Mouse (Mus musculus) stomach, postnatal 0 days (tissue): ENCODE results near the gene Arhgap11a. TPM values are rescaled to one million over a fixed set of nuclear protein-coding genes. Genes with fewer than 3 reads are reported as not detected.

Experiments
- ATAC-seq: fragments of 200-750 bp; cut with Nextera tagmentation; 2 replicates; pipeline ENCODE4 v1.8.0; 2017; ENCODE audit not compliant: low FRiP score, low TSS enrichment
- DNase-seq: peaks from one replicate; pipeline ENCODE4 v3.0.0-alpha.2; 2016; ENCODE audit warnings: low spot score
- H3K27ac ChIP-seq: fragments of 300-500 bp; sonication (generic); replicated peaks from 2 replicates; pipeline ENCODE4 v1.5.1; 2014; ENCODE audit warnings: mild to moderate bottlenecking, control low read depth
- H3K27me3 ChIP-seq: fragments of 300-500 bp; sonication (generic); 2 replicates; pipeline ENCODE4 v1.6.1; 2014; ENCODE audit warnings: low read length; ENCODE audit not compliant: control insufficient read depth, insufficient read depth
- H3K36me3 ChIP-seq: fragments of 300-500 bp; sonication (generic); 2 replicates; pipeline ENCODE4 v1.6.1; 2014; ENCODE audit warnings: low read length, mixed read lengths; ENCODE audit not compliant: control insufficient read depth, insufficient read depth
- H3K4me1 ChIP-seq: fragments of 300-500 bp; sonication (generic); replicated peaks from 2 replicates; pipeline ENCODE4 v1.6.1; 2014; ENCODE audit warnings: antibody characterized with exemption; ENCODE audit not compliant: control insufficient read depth, insufficient read depth
- H3K4me2 ChIP-seq: fragments of 300-500 bp; sonication (generic); replicated peaks from 2 replicates; pipeline ENCODE4 v1.6.1; 2014; ENCODE audit warnings: low read depth, mild to moderate bottlenecking, control low read depth, moderate library complexity
- H3K4me3 ChIP-seq: fragments of 300-500 bp; sonication (generic); 2 replicates; pipeline ENCODE4 v1.5.1; 2014; ENCODE audit warnings: low read depth, low read length, control low read depth
- H3K9ac ChIP-seq: fragments of 300-500 bp; sonication (generic); 2 replicates; pipeline ENCODE4 v1.6.1; 2014; ENCODE audit warnings: mild to moderate bottlenecking, low read length, control low read depth, mixed read lengths
- H3K9me3 ChIP-seq: fragments of 300-500 bp; sonication (generic); 2 replicates; pipeline ENCODE4 v1.6.1; 2016; ENCODE audit warnings: low read length; ENCODE audit not compliant: control insufficient read depth
- CTCF ChIP-seq: IDR thresholded peaks from 2 replicates; pipeline ENCODE4 v1.5.1; 2016; ENCODE audit warnings: antibody characterized with exemption, low read depth, mild to moderate bottlenecking, moderate library complexity
- EP300 ChIP-seq: optimal IDR thresholded peaks from 2 replicates; pipeline ENCODE3; 2016; ENCODE audit warnings: antibody characterized with exemption
- WGBS: fragments of 180-500 bp; shearing (Covaris S2); extraction: QIAGEN DNeasy Blood & Tissue Kit; methylation state at CpG from one replicate; pipeline ENCODE4 v1.1.7; 2014; 5-methylcytosine and 5-hydroxymethylcytosine counted together
- polyA plus RNA-seq: library from polyadenylated mRNA; unstranded; fragments of >200 nt; fragmentation: Nextera tagmentation; extraction: Ambion mirVana; gene quantifications from 2 replicates; pipeline ENCODE4 v1.2.1, GENCODE M21; 2015

The Arhgap11a gene
- polyA plus RNA-seq, 1 experiment from 2014 or later = 7.7 TPM

- Histone ChIP-seq H3K4me3 (no peak overlapping the region), H3K36me3 (no peaks in the 10 kb centered on the region), H3K27me3 (no peaks in the 10 kb centered on the region), H3K9me3 (no peaks in the 10 kb centered on the region), H3K4me1 (no peaks in the 10 kb centered on the region), H3K4me2 (no peak overlapping the region), H3K9ac (no peak overlapping the region), H3K27ac (no peak overlapping the region)
- TF ChIP-seq CTCF = no peak
- TF ChIP-seq EP300 = no peak
- DNase-seq (no peak), ATAC-seq (no peak)
- WGBS = 60% methylated on average over 10 of the region's 10 CpGs
Observed at GRCm38 (mm10) chr2:113806851-113807577, 41.4 kb downstream of the Arhgap11a start.

GRCm38 (mm10) chr2:113805765-113806164 lies 42.7 kb downstream of the Arhgap11a start:
- Histone ChIP-seq H3K4me1 (no peaks in the 10 kb centered on the region), H3K4me3 (no peak overlapping the region), H3K27me3 (no peaks in the 10 kb centered on the region), H3K27ac (no peak overlapping the region), H3K36me3 (no peaks in the 10 kb centered on the region), H3K9ac (no peak overlapping the region), H3K9me3 (no peaks in the 10 kb centered on the region), H3K4me2 (no peak overlapping the region)
- DNase-seq = no peak
- ATAC-seq = no peak
- TF ChIP-seq EP300 (no peak), CTCF (no peak)
- 69% methylated on average over 4 of the region's 4 CpGs for WGBS

GRCm38 (mm10) chr2:113803753-113804152 lies 44.7 kb downstream of the Arhgap11a start:
- Histone ChIP-seq H3K27ac (no peak overlapping the region), H3K36me3 (no peaks in the 10 kb centered on the region), H3K9me3 (no peaks in the 10 kb centered on the region), H3K4me1 (no peaks in the 10 kb centered on the region), H3K27me3 (no peaks in the 10 kb centered on the region), H3K4me3 (no peak overlapping the region), H3K4me2 (no peak overlapping the region), H3K9ac (no peak overlapping the region)
- ATAC-seq = no peak
- DNase-seq = no peak
- 44% methylated on average over 1 of the region's 1 CpGs for WGBS
- no peak for TF ChIP-seq CTCF
- TF ChIP-seq EP300 = no peak

- no peak overlapping the region for H3K27ac ChIP-seq
- no peaks in the 10 kb centered on the region for H3K9me3 ChIP-seq
- 71% methylated on average over 5 of the region's 5 CpGs for WGBS
- no peaks in the 10 kb centered on the region for H3K4me1 ChIP-seq
- ATAC-seq = no peak
- no peak for DNase-seq
- H3K36me3 ChIP-seq = no peaks in the 10 kb centered on the region
- no peak overlapping the region for H3K4me2 ChIP-seq
- TF ChIP-seq EP300 (no peak), CTCF (no peak)
- H3K27me3 ChIP-seq = no peaks in the 10 kb centered on the region
- H3K4me3 ChIP-seq = no peak overlapping the region
- H3K9ac ChIP-seq = no peak overlapping the region
Observed at GRCm38 (mm10) chr2:113800846-113801245, 47.6 kb downstream of the Arhgap11a start.

- Histone ChIP-seq H3K36me3 (no peaks in the 10 kb centered on the region), H3K9me3 (no peaks in the 10 kb centered on the region), H3K27ac (no peak overlapping the region), H3K9ac (no peak overlapping the region), H3K4me2 (no peak overlapping the region), H3K4me3 (no peak overlapping the region), H3K4me1 (no peaks in the 10 kb centered on the region), H3K27me3 (no peaks in the 10 kb centered on the region)
- WGBS = 64% methylated on average over 13 of the region's 13 CpGs
- DNase-seq = no peak
- no peak for ATAC-seq
- TF ChIP-seq CTCF (no peak), EP300 (no peak)
Observed at GRCm38 (mm10) chr2:113798605-113799004, 49.9 kb downstream of the Arhgap11a start.

- H3K4me3 ChIP-seq = no peak overlapping the region
- TF ChIP-seq CTCF (no peak), EP300 (no peak)
- no peak overlapping the region for H3K9ac ChIP-seq
- H3K9me3 ChIP-seq = no peaks in the 10 kb centered on the region
- DNase-seq = no peak
- ATAC-seq = no peak
- H3K4me1 ChIP-seq = no peaks in the 10 kb centered on the region
- 50% methylated on average over 4 of the region's 4 CpGs for WGBS
- H3K27ac ChIP-seq = no peak overlapping the region
- no peaks in the 10 kb centered on the region for H3K36me3 ChIP-seq
- H3K27me3 ChIP-seq = no peaks in the 10 kb centered on the region
- H3K4me2 ChIP-seq = no peak overlapping the region
Observed at GRCm38 (mm10) chr2:113795186-113795585, 53.3 kb downstream of the Arhgap11a start.
